Mouse (Mus musculus) MEL (cell line): ENCODE measurements around the gene Tyrobp.

Source experiments
- BHLHE40 ChIP-seq: IDR thresholded peaks from 2 replicates; pipeline ENCODE4 v1.6.1; 2012; ENCODE audit warnings: low read depth, mild to moderate bottlenecking, inconsistent platforms, low read length, improper control_type of control experiment, borderline replicate concordance
- CHD2 ChIP-seq: IDR thresholded peaks from 2 replicates; pipeline ENCODE4 v1.6.1; 2011; ENCODE audit warnings: low read length, improper control_type of control experiment
- CTCF ChIP-seq, 3 experiments: IDR thresholded peaks in 2 of 3; conservative IDR thresholded peaks in 1 of 3; 2 replicates each; pipeline ENCODE4 v1.5.1; 2011 to 2012; ENCODE audit warnings: low read length in 3 of 3, low read depth in 2 of 3, mild to moderate bottlenecking in 2 of 3, improper control_type of control experiment in 1 of 3, inconsistent platforms in 1 of 3, mixed read lengths in 1 of 3, moderate library complexity in 1 of 3; ENCODE audit not compliant: control insufficient read depth in 1 of 3, insufficient read depth in 1 of 3, poor library complexity in 1 of 3, severe bottlenecking in 1 of 3
- E2F4 ChIP-seq: IDR thresholded peaks from 2 replicates; pipeline ENCODE4 v1.6.1; 2011; ENCODE audit warnings: low read depth, low read length, improper control_type of control experiment, borderline replicate concordance
- GATA1 ChIP-seq: IDR thresholded peaks from 2 replicates; pipeline ENCODE4 v1.6.1; 2011; ENCODE audit warnings: low read depth, low read length, improper control_type of control experiment
- MEF2A ChIP-seq: IDR thresholded peaks from 2 replicates; pipeline ENCODE4 v1.6.1; 2014; ENCODE audit warnings: low read depth, mild to moderate bottlenecking, inconsistent platforms, low read length, improper control_type of control experiment; ENCODE audit not compliant: poor library complexity, insufficient replicate concordance, severe bottlenecking; ENCODE audit errors: extremely low read depth
- RAD21 ChIP-seq: IDR thresholded peaks from 2 replicates; pipeline ENCODE4 v1.6.1; 2011; ENCODE audit warnings: mild to moderate bottlenecking, low read depth, low read length, improper control_type of control experiment
- SIN3A ChIP-seq: IDR thresholded peaks from 2 replicates; pipeline ENCODE4 v1.6.1; 2012; ENCODE audit warnings: low read length, improper control_type of control experiment, inconsistent platforms
- SMC3 ChIP-seq: IDR thresholded peaks from 2 replicates; pipeline ENCODE4 v1.6.1; 2011; ENCODE audit warnings: low read depth, low read length, improper control_type of control experiment
- TAL1 ChIP-seq: IDR thresholded peaks from 2 replicates; pipeline ENCODE4 v1.6.1; 2012; ENCODE audit warnings: mild to moderate bottlenecking, inconsistent platforms, low read length, moderate library complexity, mixed read lengths
- TCF12 ChIP-seq: IDR thresholded peaks from 2 replicates; pipeline ENCODE4 v1.6.1; 2014; ENCODE audit warnings: low read depth, mild to moderate bottlenecking, inconsistent platforms, low read length, improper control_type of control experiment, moderate library complexity
- UBTF ChIP-seq: IDR thresholded peaks from 2 replicates; pipeline ENCODE4 v1.6.1; 2012; ENCODE audit warnings: low read depth, mild to moderate bottlenecking, inconsistent platforms, low read length, improper control_type of control experiment, moderate library complexity, borderline replicate concordance; ENCODE audit not compliant: insufficient read depth
- USF2 ChIP-seq, 2 experiments: IDR thresholded peaks; 2 replicates each; pipeline ENCODE4 v1.6.1; 2011 to 2012; ENCODE audit warnings: improper control_type of control experiment in 2 of 2, low read length in 2 of 2, borderline replicate concordance in 1 of 2, inconsistent platforms in 1 of 2, low read depth in 1 of 2, mild to moderate bottlenecking in 1 of 2; ENCODE audit not compliant: insufficient read depth in 1 of 2
- ZC3H11A ChIP-seq: IDR thresholded peaks from 2 replicates; pipeline ENCODE4 v1.6.1; 2012; ENCODE audit warnings: low read depth, mild to moderate bottlenecking, inconsistent platforms, low read length, improper control_type of control experiment

DNA sequence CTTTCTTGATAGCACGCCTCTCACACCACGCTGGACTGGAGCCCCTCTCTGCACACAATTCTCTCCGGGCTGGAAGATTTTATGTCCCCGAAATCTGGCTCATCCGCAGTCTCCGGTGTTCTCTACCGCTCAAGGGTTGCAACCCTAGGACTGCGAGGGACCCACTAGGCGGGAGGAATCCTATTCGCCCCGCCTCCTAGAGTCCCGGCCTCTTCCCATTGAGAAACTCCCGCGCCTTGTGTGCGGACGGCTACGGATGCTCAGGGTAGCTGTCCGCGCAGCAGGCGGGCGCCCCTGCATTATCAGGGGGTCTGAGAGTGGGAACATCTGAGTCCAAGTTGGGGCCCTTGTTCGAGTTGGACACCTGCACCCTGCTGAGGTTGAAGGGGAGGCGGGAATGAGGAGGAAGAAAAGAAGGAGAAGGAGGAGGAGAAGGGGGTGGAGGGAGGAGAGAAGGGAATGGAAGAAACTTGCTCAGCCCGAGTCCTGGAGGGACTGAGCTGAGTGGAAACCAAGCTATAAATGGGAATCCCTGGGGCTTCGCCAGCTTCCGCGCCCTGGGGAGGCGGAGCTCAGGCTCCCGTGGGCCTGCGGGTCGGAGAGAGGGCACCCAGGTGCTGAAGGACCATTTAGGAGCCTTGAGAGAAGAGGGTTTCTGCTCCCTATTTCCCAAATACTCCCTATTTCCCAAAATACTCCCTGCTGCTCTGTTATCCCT, 43.5 kb downstream of the Tyrobp start:
- TF ChIP-seq RAD21 (no peak), BHLHE40 (no peak), CTCF (IDR thresholded peaks at IDR 0.05 in 2 of 3, conservative IDR thresholded peaks at IDR 0.05 in 1 of 3; ENCODE audit: control insufficient read depth in 1 of 3, insufficient read depth in 1 of 3, low read depth in 2 of 3, low read length in 3 of 3, poor library complexity in 1 of 3, severe bottlenecking in 1 of 3) (no peak), GATA1 (no peak), ZC3H11A (no peak), MEF2A (no peak), TCF12 (no peak), E2F4 (no peak), SIN3A (no peak), SMC3 (no peak), UBTF (no peak), CHD2 (no peak), USF2 (IDR thresholded peaks at IDR 0.05; ENCODE audit: borderline replicate concordance in 1 of 2, insufficient read depth in 1 of 2, low read depth in 1 of 2, low read length in 2 of 2) (no peak), TAL1 (no peak)
